Mouse (Mus musculus): ENCODE measurements at regions not wholly inside any gene's neighbourhood (a gene's known extent, or its start where the extent isn't known, plus 50 kb on each side); places are given as distances from the start of the nearest gene placed in this dataset.

GRCm38 (mm10) chr15:96944741-96945140, 111.0 kb downstream of the Slc38a4 start:
- no peak for DNase-seq (ENCODE audit: low read depth)

- peak; percentile 52 for DNase-seq (ENCODE audit: low read depth)
Measured at GRCm38 (mm10) chr15:96942651-96943050, 113.1 kb downstream of the Slc38a4 start.

GRCm38 (mm10) chr15:96938406-96938805, 117.3 kb downstream of the Slc38a4 start:
- no peak for DNase-seq (ENCODE audit: low read depth)

GRCm38 (mm10) chr15:96937623-96938022, 118.1 kb downstream of the Slc38a4 start:
- peak; percentile 56 for DNase-seq (ENCODE audit: low read depth)

- DNase-seq (ENCODE audit: low read depth) = peak; percentile 95
Measured at GRCm38 (mm10) chr15:96936705-96937346, 118.9 kb downstream of the Slc38a4 start.

GRCm38 (mm10) chr15:96936216-96936615, 119.5 kb downstream of the Slc38a4 start:
- DNase-seq (ENCODE audit: low read depth) = no peak

- no peak for DNase-seq (ENCODE audit: low read depth)
Measured at GRCm38 (mm10) chr15:96933451-96933850, 122.3 kb downstream of the Slc38a4 start.

- DNase-seq (ENCODE audit: low read depth) = peak; percentile 63
Measured at GRCm38 (mm10) chr15:96930531-96930930, 125.2 kb downstream of the Slc38a4 start.

GRCm38 (mm10) chr15:96929788-96930187, 126.0 kb downstream of the Slc38a4 start:
- DNase-seq (ENCODE audit: low read depth) = no peak

GRCm38 (mm10) chr15:96928692-96929091, 127.1 kb downstream of the Slc38a4 start:
- DNase-seq (ENCODE audit: low read depth) = no peak

GRCm38 (mm10) chr15:96927674-96928073, 128.1 kb downstream of the Slc38a4 start:
- DNase-seq (ENCODE audit: low read depth) = no peak

- no peak for DNase-seq (ENCODE audit: low read depth)
Measured at GRCm38 (mm10) chr15:96926660-96927059, 129.1 kb downstream of the Slc38a4 start.

GRCm38 (mm10) chr15:96916586-96916985, 139.2 kb downstream of the Slc38a4 start:
- no peak for DNase-seq (ENCODE audit: low read depth)

GRCm38 (mm10) chr15:96915544-96915943, 140.2 kb downstream of the Slc38a4 start:
- DNase-seq (ENCODE audit: low read depth) = no peak

- no peak for DNase-seq (ENCODE audit: low read depth)
Measured at GRCm38 (mm10) chr15:96914988-96915387, 140.8 kb downstream of the Slc38a4 start.

GRCm38 (mm10) chr15:96905520-96905919, 150.2 kb downstream of the Slc38a4 start:
- DNase-seq (ENCODE audit: low read depth) = no peak

- DNase-seq (ENCODE audit: low read depth) = no peak
Measured at GRCm38 (mm10) chr15:96903461-96903860, 152.3 kb downstream of the Slc38a4 start.

GRCm38 (mm10) chr15:96902781-96903180, 153.0 kb downstream of the Slc38a4 start:
- DNase-seq (ENCODE audit: low read depth) = no peak

- no peak for DNase-seq (ENCODE audit: low read depth)
Measured at GRCm38 (mm10) chr15:96901616-96902015, 154.1 kb downstream of the Slc38a4 start.

GRCm38 (mm10) chr15:96898285-96898684, 157.5 kb downstream of the Slc38a4 start:
- DNase-seq (ENCODE audit: low read depth) = no peak

GRCm38 (mm10) chr15:96884901-96885300, 170.9 kb downstream of the Slc38a4 start:
- DNase-seq (ENCODE audit: low read depth) = no peak

GRCm38 (mm10) chr15:96883754-96884153, 172.0 kb downstream of the Slc38a4 start:
- DNase-seq (ENCODE audit: low read depth) = no peak

GRCm38 (mm10) chr15:96882211-96882610, 173.5 kb downstream of the Slc38a4 start:
- DNase-seq (ENCODE audit: low read depth) = no peak

- DNase-seq (ENCODE audit: low read depth) = no peak
Measured at GRCm38 (mm10) chr15:96881519-96882170, 174.1 kb downstream of the Slc38a4 start.

Measured in 416B (cell line).